Mouse (Mus musculus) limb, embryonic 15.5 days (tissue): Measurements from ENCODE around the gene Btbd35f4. TPM values are rescaled to one million over a fixed set of nuclear protein-coding genes. Genes with fewer than 3 reads are reported as not detected.
"Not testable (repeated sequence)": the region's sequence is repeated elsewhere in the genome, so short reads cannot be mapped to it uniquely, and the experiment has no call there.

Experiments used
- ATAC-seq: fragments of 200-750 bp; cut with Nextera tagmentation; 2 replicates; pipeline ENCODE4 v1.8.0; 2017; ENCODE audit warnings: low read depth, moderate TSS enrichment; ENCODE audit not compliant: insufficient number of reproducible peaks, low FRiP score, low TSS enrichment
- H3K27ac ChIP-seq: fragments of 300-500 bp; sonication (generic); 2 replicates; pipeline ENCODE4 v1.5.1; 2015; ENCODE audit warnings: moderate library complexity, mild to moderate bottlenecking, inconsistent platforms
- H3K27me3 ChIP-seq: fragments of 300-500 bp; sonication (generic); 2 replicates; pipeline ENCODE4 v1.6.1; 2015; ENCODE audit warnings: inconsistent platforms
- H3K36me3 ChIP-seq: fragments of 300-500 bp; sonication (generic); 2 replicates; pipeline ENCODE4 v1.6.1; 2015; ENCODE audit warnings: inconsistent platforms
- H3K4me1 ChIP-seq: fragments of 300-500 bp; sonication (generic); 2 replicates; pipeline ENCODE4 v1.6.1; 2015; ENCODE audit warnings: inconsistent platforms
- H3K4me2 ChIP-seq: fragments of 300-500 bp; sonication (generic); 2 replicates; pipeline ENCODE4 v1.6.1; 2015; ENCODE audit warnings: mild to moderate bottlenecking, inconsistent platforms
- H3K4me3 ChIP-seq: fragments of 300-500 bp; sonication (generic); 2 replicates; pipeline ENCODE4 v1.5.1; 2015; ENCODE audit warnings: mild to moderate bottlenecking, inconsistent platforms
- H3K9ac ChIP-seq: fragments of 300-500 bp; sonication (generic); 2 replicates; pipeline ENCODE4 v1.6.1; 2015; ENCODE audit warnings: inconsistent platforms
- H3K9me3 ChIP-seq: fragments of 300-500 bp; sonication (generic); 2 replicates; pipeline ENCODE4 v1.6.1; 2016; ENCODE audit warnings: inconsistent platforms
- WGBS: fragments of 180-500 bp; shearing (Covaris S2); methylation state at CpG from one replicate; pipeline ENCODE4 v1.1.7; 2015; 5-methylcytosine and 5-hydroxymethylcytosine counted together
- polyA plus RNA-seq: library from polyadenylated mRNA; unstranded; fragments of >200 nt; fragmentation: Nextera tagmentation; extraction: Ambion mirVana; gene quantifications from 2 replicates; pipeline ENCODE4 v1.2.1, GENCODE M21; 2015

Btbd35f4 gene
- polyA plus RNA-seq, result not detected in 2 replicates

DNA sequence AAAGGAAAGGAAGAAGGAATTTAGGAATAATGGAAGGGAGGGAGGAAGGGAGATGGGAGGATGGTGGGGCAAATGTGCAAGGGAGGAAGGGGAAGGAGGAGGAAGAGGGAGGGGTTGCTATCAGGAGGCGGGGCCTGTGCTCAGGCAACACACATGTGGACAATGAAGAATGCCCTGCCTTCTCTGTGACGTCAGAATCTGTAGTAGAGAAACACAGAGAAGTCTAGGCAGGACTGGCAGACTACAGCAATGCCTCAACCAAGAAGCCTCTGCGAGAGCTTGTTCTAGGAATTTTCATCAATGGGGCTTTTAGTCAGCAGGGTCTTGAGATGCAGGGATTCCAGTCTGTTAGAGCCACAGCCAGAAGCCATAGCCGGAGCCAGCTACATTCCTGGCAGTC is at the start of gene Btbd35f4:
Btbd35f4 (plus strand) TSS at position 301 of the 400 bp plus-strand sequence.
- H3K27me3 ChIP-seq, H3K4me1 ChIP-seq, H3K4me3 ChIP-seq, H3K4me2 ChIP-seq, ATAC-seq, H3K9ac ChIP-seq, H3K27ac ChIP-seq, H3K9me3 ChIP-seq, H3K36me3 ChIP-seq: not testable (repeated sequence)
- no CpG with 5 or more reads among the region's 4 CpGs for WGBS

DNA sequence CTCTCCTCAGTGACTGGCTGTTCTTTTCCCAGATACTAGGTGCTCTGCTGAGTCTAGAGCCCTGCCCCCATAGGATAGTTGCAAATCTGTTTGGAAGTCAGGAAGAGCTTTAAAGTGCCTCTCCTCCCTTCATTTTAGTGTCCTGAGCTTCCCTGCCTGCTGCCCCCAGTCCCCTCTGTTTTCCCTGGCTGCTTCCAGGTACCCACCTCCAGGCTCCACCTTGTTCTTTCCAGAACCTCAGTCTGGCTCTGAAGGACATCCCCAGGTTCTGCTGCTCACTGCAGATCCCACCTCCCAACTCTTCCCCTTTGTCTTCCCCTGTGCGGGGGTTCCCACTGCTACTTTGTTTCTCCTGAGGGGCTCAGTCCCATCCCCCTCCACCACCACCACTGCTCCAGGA is 39.7 kb downstream of the Btbd35f4 start:
- H3K4me3 ChIP-seq, H3K4me2 ChIP-seq, H3K4me1 ChIP-seq, H3K9me3 ChIP-seq, H3K9ac ChIP-seq, H3K27me3 ChIP-seq, ATAC-seq, H3K36me3 ChIP-seq, H3K27ac ChIP-seq: not testable (repeated sequence)
- WGBS, result no CpG with 5 or more reads among the region's 1 CpGs

Other genes with a start within 250 kb of the Btbd35f4 start
- gene Btbd35f27, start 151.6 kb downstream of the Btbd35f4 start, polyA plus RNA-seq, result not detected in 2 replicates